Mouse (Mus musculus) CH12.LX (cell line): ENCODE measurements around the gene Stra8.

ENCODE experiments used
- CTCF ChIP-seq, 2 experiments: IDR thresholded peaks in 1 of 2; conservative IDR thresholded peaks in 1 of 2; 2 replicates each; pipeline ENCODE4 v1.5.1; 2011 to 2012; ENCODE audit warnings: low read depth in 2 of 2, low read length in 2 of 2, improper control_type of control experiment in 1 of 2, inconsistent platforms in 1 of 2, mild to moderate bottlenecking in 1 of 2, moderate library complexity in 1 of 2
- E2F4 ChIP-seq: IDR thresholded peaks from 2 replicates; pipeline ENCODE4 v1.6.1; 2011; ENCODE audit warnings: low read depth, low read length, improper control_type of control experiment; ENCODE audit not compliant: insufficient replicate concordance
- EP300 ChIP-seq: IDR thresholded peaks from 2 replicates; pipeline ENCODE4 v1.6.1; 2011; ENCODE audit warnings: low read length, improper control_type of control experiment
- MEF2A ChIP-seq: IDR thresholded peaks from 2 replicates; pipeline ENCODE4 v1.6.1; 2014; ENCODE audit warnings: low read depth, mild to moderate bottlenecking, inconsistent platforms, low read length, improper control_type of control experiment, borderline replicate concordance
- NELFE ChIP-seq: IDR thresholded peaks from 2 replicates; pipeline ENCODE4 v1.6.1; 2011; ENCODE audit warnings: low read depth, low read length, improper control_type of control experiment
- POLR2A ChIP-seq: IDR thresholded peaks from 2 replicates; pipeline ENCODE4 v1.6.1; 2011; ENCODE audit warnings: low read depth, mild to moderate bottlenecking, improper control_type of control experiment, low read length
- POLR2AphosphoS2 ChIP-seq: IDR thresholded peaks from 2 replicates; pipeline ENCODE4 v1.6.1; 2011; ENCODE audit warnings: low read depth, low read length, improper control_type of control experiment
- TBP ChIP-seq: conservative IDR thresholded peaks from 2 replicates; pipeline ENCODE4 v1.6.1; 2011; ENCODE audit warnings: low read depth, low read length, improper control_type of control experiment
- USF2 ChIP-seq: conservative IDR thresholded peaks from 2 replicates; pipeline ENCODE4 v1.6.1; 2011; ENCODE audit warnings: low read depth, low read length, improper control_type of control experiment

DNA sequence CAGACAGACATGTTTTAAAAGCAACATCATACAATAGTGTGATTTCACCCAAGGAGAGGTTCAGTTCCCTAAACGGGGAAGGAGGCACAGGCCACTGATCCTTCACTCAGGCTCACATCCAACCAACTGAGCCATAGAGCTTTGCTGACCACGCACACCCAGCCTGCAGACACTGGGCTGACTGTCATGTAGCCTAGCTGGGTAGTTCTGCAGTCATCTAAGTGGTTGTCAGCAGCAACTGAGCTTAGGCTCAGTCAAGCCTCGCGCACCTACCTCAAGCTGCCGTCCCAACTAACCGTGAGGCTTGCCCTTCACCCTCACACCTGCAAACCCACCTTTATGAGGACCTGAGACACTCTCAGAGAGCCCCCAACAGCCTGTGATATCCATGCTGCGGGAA lies 48.0 kb upstream of the Stra8 start:
- TF ChIP-seq POLR2A (no peak), CTCF (conservative IDR thresholded peaks at IDR 0.05 in 1 of 2, IDR thresholded peaks at IDR 0.05 in 1 of 2; ENCODE audit: low read depth in 2 of 2, low read length in 2 of 2) (no peak), EP300 (no peak), POLR2AphosphoS2 (no peak), TBP (no peak), E2F4 (no peak), NELFE (no peak), USF2 (no peak), MEF2A (no peak)
